Mouse (Mus musculus): ENCODE measurements around the gene Gm10436. TPM values are rescaled to one million over a fixed set of nuclear protein-coding genes. Genes with fewer than 3 reads are reported as not detected.

Gene Gm10436
- not detected in 2 replicates for polyA plus RNA-seq (2021; fragmentation: Nextera tagmentation)
- long read RNA-seq, experiment 1: 0 reads
- long read RNA-seq, experiment 2: 0 reads

DNA sequence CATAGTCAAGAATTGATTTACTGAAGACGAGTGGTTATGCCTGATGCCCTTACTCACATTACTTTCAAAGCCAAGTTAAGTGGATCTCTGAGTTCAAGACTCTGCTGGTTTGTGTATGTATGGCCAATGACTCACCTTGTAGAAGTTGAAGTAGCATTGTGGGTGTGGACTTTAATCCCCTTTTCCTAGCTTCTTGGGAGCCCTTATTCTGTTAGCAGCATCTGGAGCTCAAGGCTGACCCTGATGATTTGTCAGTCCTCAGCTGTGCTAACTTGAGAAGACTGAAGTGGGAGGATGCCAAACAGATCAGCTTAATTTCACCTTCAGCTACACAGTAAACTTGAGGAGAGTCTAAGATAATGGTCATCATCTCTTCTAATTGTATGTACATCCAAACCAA is at the start of gene Gm10436:
Gm10436 (minus strand) TSS at position 101 of the 400 bp plus-strand sequence.

Other genes with a start within 250 kb of the Gm10436 start
- not detected in 2 replicates for gene Gm2042, start 228.0 kb downstream of the Gm10436 start, polyA plus RNA-seq (2021; fragmentation: Nextera tagmentation)
- not detected in 2 replicates for gene Gm2075, start 170.3 kb downstream of the Gm10436 start, polyA plus RNA-seq (2021; fragmentation: Nextera tagmentation)
- not detected in 2 replicates for gene Gm6803, start 163.3 kb downstream of the Gm10436 start, polyA plus RNA-seq (2021; fragmentation: Nextera tagmentation)
- gene Gm2056, start 155.1 kb downstream of the Gm10436 start, polyA plus RNA-seq (2021; fragmentation: Nextera tagmentation): not detected in 2 replicates
- gene Gm16368, start 98.4 kb downstream of the Gm10436 start, polyA plus RNA-seq (2021; fragmentation: Nextera tagmentation): not detected in 2 replicates
- not detected in 2 replicates for gene Gm8332, start 68.0 kb upstream of the Gm10436 start, polyA plus RNA-seq (2021; fragmentation: Nextera tagmentation)
- gene Gm5662, start 92.4 kb upstream of the Gm10436 start, polyA plus RNA-seq (2021; fragmentation: Nextera tagmentation): not detected in 2 replicates
- gene Gm5039, start 141.9 kb upstream of the Gm10436 start, polyA plus RNA-seq (2021; fragmentation: Nextera tagmentation): not detected in 2 replicates
- 35.2 and 39.0 TPM in 2 replicates for gene Adck1, start 178.4 kb upstream of the Gm10436 start, polyA plus RNA-seq (2021; fragmentation: Nextera tagmentation)

All from left cerebral cortex, adult 6 months (tissue).